Mouse (Mus musculus) c-Kit-positive CD71-positive TER-119-negative erythroid progenitor cells, embryonic 14.5 days (primary cell): ENCODE data around the gene Rps29.

Experiments used
- DNase-seq: peaks from one replicate; pipeline ENCODE4 v3.0.0-alpha.2; 2013; ENCODE audit warnings: low read depth

The Rps29 gene

DNA sequence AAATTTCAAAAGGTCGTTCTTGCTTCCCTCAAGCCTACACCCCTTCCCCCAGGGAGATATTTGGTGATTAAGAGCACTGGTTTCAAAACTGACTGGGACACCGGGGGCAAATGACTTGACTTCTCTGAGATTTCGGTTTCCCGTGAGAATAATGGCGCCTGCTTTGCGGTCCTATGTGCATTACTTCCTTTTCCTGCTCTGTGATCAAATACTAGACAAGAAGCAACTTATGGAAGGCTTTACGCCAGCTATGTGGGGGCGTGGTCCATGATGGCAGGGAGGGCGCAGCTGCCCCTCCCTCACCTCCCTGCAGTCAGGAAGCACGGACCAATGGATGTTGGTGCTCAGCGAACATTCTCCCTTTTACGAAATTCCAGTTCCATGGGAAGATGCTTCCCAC lies 28.5 kb downstream of the Rps29 start:
- no peak for DNase-seq

DNA sequence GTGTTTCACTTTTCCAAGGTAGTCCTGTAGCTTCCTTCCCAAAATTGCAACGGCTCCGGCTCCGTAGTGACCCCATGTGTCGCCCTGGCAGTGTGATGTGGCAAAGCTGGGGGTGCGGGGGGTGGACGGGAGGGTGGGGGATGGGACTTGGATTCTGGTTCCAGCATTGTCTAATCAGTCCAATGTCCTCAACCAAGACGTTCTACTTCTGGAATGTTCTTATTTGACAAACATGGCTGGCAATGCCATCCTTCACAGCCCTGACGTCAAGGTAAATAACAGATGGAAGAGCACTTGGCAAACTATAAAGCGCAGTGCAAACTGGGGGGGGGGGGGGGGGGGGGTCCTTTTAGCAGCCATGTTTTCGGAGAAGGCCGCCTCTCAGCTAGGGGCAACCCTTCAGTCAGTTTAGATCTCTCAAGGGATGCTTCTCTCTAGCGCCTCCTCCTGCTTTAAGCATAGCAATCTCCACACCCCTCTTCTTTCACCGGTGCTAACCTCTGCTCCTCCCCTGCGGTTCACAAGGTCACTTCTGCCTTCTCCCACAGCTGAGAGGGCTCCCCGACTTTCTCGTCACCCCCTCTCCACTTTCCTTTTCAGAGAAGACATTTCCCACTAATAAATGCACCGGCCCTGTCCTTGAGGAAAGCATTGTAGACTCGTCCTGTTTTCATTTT lies 29.2 kb downstream of the Rps29 start:
- no peak for DNase-seq

DNA sequence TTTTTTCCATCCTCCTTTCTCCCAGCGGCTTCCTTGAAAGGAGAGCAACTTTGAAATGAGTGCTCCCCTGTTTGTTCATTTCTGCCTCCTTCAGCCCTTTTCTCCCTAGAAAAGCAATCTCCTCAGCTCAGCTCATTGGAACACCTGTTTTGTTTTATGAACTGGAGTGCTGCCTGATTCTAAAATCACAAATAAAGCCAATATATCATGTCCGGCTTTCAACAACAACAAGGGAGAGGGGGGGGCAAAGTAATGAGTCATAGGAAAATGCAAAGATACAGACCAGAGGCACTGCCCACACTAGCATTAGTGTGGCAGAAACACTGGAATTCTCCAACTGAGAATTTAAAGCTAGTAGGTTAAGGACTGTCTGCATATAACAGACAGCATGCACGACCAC lies 31.4 kb downstream of the Rps29 start:
- DNase-seq, result no peak

DNA sequence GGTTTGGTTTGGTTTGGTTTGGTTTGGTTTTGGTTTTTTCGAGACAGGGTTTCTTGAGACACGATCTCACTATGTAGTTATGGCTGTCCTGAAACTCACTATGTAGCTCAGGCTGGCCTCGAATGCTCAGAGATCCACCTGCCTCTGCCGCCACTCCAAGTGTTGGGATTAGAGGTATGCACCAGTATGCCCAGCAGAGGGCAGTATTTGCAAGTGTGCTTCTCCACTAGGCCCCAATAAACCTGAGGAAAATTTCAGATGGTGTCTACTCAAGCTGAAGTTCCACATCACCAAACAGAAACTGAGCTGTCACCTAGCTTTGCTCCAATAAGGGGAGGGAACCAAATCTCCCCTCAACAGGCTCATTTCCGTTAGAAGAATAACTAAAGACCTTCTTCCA lies 31.8 kb downstream of the Rps29 start:
- DNase-seq, result peak; percentile 20

DNA sequence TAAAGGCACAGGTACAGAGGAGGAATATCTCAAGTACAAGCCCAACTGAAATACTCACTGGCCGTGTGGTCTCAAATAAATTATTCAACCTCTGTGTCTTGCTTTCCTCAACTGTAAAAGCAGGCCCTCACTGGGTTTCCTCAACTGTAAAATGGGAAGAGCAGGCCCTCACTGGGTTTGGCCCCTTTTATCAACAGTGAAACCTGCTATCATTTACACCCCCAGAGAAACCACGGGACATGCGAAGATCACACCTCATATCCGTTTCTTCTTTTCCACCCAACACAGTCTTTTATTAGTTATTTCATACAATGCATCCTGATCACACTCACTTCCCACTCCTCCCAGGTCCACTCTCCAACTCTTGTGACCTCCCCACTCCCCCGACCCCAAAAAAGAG lies 33.9 kb downstream of the Rps29 start:
- DNase-seq, result no peak

DNA sequence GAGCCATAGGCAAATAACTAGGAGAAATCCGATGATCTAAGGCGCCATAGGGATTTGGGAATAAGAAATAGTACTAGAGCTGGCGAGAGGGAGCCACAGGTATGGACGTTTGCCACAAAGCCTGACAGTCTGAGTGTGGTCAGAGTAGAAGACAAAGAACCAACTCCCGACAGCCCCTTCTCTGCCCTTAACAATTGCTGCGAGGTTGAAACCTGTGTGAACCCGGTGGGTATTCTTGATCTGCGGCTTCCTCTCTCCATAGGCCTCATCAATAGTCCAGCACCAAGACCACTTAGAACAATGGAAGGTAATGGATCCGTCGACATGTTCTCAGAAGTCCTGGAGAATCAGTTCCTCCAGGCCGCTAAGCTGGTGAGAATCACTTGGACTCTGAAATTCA lies 36.2 kb downstream of the Rps29 start:
- DNase-seq, result no peak

DNA sequence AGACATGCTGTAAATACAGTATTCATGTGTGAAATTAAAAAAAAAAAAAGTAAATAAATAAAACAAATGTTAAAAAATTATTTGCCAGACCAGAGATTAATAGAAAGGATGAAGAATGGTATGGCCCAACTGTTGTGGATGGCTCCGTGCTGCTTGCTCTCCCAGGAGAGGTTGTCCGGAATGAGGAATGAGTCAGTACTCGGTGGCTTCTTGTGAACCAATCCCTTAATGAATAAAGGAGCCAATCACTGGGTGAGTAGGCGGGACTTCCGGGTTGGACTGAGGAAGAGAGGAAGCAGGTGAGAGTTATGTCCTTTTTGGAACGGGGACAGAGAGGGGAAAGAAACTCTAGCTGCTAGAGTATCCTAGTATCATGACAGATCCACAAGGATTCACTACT lies 39.1 kb downstream of the Rps29 start:
- no peak for DNase-seq
